Mouse (Mus musculus) embryonic fibroblast, embryonic 13.5 days (primary cell): Measurements from ENCODE around the gene Slc25a1.

Experiments
- CTCF ChIP-seq: IDR thresholded peaks from 2 replicates; pipeline ENCODE4 v1.5.1; 2011; ENCODE audit warnings: mild to moderate bottlenecking, control low read depth, low read length, moderate library complexity, borderline replicate concordance; ENCODE audit not compliant: insufficient read depth
- POLR2A ChIP-seq: IDR thresholded peaks from 2 replicates; pipeline ENCODE4 v1.6.1; 2011; ENCODE audit warnings: low read depth, mild to moderate bottlenecking, control low read depth, low read length, moderate library complexity

DNA sequence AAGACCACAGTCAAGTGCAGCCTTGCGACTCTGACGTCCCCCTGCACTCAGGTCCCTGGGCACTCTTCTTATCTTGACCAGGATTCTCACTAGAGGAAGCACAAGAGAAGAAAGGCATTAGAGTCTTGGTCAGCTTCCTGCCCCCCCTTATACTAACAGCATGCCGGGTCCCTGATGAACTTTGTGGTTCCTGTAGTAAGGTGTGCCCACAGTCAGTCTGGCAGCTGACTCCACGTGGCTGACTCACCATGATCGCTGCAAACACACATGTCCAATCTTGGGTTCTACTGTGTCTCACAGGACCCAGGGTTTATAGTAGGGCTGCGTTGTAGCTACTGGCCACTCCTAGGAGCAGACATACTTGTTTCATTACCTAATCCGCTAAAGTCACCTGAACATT is 10.2 kb upstream of the Slc25a1 start:
- TF ChIP-seq CTCF (no peak), POLR2A (no peak)
